Mouse (Mus musculus) embryonic facial prominence, embryonic 11.5 days (tissue): ENCODE results near the gene Slc6a13. TPM values are rescaled to one million over a fixed set of nuclear protein-coding genes. Genes with fewer than 3 reads are reported as not detected.

Experiments
- ATAC-seq: fragments of 200-750 bp; cut with Nextera tagmentation; replicated peaks from 2 replicates; pipeline ENCODE4 v1.8.0; 2017; ENCODE audit warnings: low read depth; ENCODE audit not compliant: insufficient number of reproducible peaks, low FRiP score, low TSS enrichment
- DNase-seq: peaks from one replicate; pipeline ENCODE4 v3.0.0-alpha.2; 2015; ENCODE audit warnings: low spot score
- H3K27ac ChIP-seq: fragments of 300-500 bp; sonication (generic); replicated peaks from 2 replicates; pipeline ENCODE4 v1.5.1; 2014; ENCODE audit warnings: mild to moderate bottlenecking, low read depth, low read length, control low read depth
- H3K27me3 ChIP-seq: fragments of 300-500 bp; sonication (generic); 2 replicates; pipeline ENCODE4 v1.6.1; 2014; ENCODE audit warnings: mild to moderate bottlenecking, low read length, moderate library complexity, mixed read lengths; ENCODE audit not compliant: control insufficient read depth, insufficient read depth
- H3K36me3 ChIP-seq: fragments of 300-500 bp; sonication (generic); replicated peaks from 2 replicates; pipeline ENCODE4 v1.6.1; 2014; ENCODE audit warnings: low read depth, mild to moderate bottlenecking, low read length, moderate library complexity, mixed read lengths; ENCODE audit not compliant: control insufficient read depth, insufficient read depth
- H3K4me1 ChIP-seq: fragments of 300-500 bp; sonication (generic); 2 replicates; pipeline ENCODE4 v1.6.1; 2014; ENCODE audit warnings: low read length, mixed read lengths; ENCODE audit not compliant: control insufficient read depth, insufficient read depth
- H3K4me2 ChIP-seq: fragments of 300-500 bp; sonication (generic); 2 replicates; pipeline ENCODE4 v1.6.1; 2014; ENCODE audit warnings: low read depth, mild to moderate bottlenecking, control low read depth, low read length, moderate library complexity
- H3K4me3 ChIP-seq: fragments of 300-500 bp; sonication (generic); 2 replicates; pipeline ENCODE4 v1.5.1; 2014; ENCODE audit warnings: low read depth, low read length, control low read depth
- H3K9ac ChIP-seq: fragments of 300-500 bp; sonication (generic); replicated peaks from 2 replicates; pipeline ENCODE4 v1.6.1; 2014; ENCODE audit warnings: mild to moderate bottlenecking, control low read depth, low read length
- H3K9me3 ChIP-seq: fragments of 300-500 bp; sonication (generic); replicated peaks from 2 replicates; pipeline ENCODE4 v1.6.1; 2016; ENCODE audit warnings: mild to moderate bottlenecking, low read length, inconsistent platforms, mixed read lengths; ENCODE audit not compliant: control insufficient read depth
- WGBS: fragments of 180-500 bp; shearing (Covaris S2); extraction: QIAGEN DNeasy Blood & Tissue Kit; methylation state at CpG from one replicate; pipeline ENCODE4 v1.1.7; 2014; 5-methylcytosine and 5-hydroxymethylcytosine counted together
- polyA plus RNA-seq: library from polyadenylated mRNA; unstranded; fragments of >200 nt; fragmentation: Nextera tagmentation; extraction: Ambion mirVana; gene quantifications from 2 replicates; pipeline ENCODE4 v1.2.1, GENCODE M21; 2014

Gene Slc6a13
- polyA plus RNA-seq, 1 experiment from 2014 or later: 0.91 TPM

DNA sequence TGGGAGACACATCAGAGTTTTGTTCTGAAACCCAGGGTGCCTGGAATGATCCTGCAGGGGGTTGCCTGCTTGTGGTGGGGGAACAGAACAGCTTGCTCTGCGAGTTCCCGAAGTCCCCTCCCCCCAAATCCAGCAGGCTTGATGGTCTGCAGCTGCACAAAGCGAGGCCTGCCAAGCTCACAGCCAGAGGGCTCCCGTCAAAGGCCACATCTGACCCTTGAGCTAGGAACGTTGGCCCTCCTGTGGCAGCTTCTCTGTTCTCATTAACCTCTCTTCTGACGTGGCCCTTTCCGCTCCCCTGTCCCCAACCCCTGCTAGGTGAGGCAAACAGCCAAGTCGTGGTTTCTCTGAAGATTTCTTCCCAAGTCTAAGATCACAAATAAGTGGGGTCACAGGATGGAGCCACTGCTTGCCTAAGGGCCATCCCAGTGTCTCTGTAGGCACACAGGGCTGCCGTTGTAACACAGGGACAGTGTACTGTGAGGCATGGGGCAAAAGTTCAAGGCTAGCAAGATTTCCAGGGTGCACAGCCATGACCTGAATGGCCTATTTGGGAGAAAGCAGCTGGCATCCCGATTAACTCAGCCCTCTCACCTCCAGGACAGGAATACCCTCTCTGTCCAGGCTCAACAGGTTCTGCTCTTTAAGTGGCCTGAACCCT lies 30.0 kb downstream of the Slc6a13 start:
- 6% methylated on average over 10 of the region's 10 CpGs for WGBS
- Histone ChIP-seq H3K36me3 (no peaks in the 10 kb centered on the region), H3K9ac (no peak overlapping the region), H3K9me3 (no peaks in the 10 kb centered on the region), H3K27me3 (no peaks in the 10 kb centered on the region), H3K4me1 (no peaks in the 10 kb centered on the region), H3K4me3 (no peak overlapping the region), H3K4me2 (no peak overlapping the region), H3K27ac (no peak overlapping the region)
- ATAC-seq (no peak), DNase-seq (peak; percentile 67)

DNA sequence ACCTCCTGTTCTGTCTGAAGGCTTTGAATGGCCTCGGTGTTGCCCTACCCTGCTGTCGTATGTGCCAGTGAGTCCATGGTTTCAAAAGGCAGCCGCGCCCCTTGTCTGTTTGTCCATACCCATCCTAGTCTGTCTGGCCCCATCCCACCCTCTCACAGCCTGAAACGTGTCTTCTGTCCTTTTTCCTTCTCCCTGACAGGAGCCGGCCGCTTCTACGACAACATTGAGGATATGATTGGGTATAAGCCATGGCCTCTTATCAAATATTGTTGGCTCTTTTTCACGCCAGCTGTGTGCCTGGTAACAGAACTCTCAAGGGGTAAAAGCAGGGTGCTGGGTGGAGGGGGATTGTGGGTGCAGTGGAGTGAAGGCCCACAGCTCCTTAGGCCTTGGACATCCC lies 35.8 kb downstream of the Slc6a13 start:
- Histone ChIP-seq H3K9ac (no peak overlapping the region), H3K27ac (no peak overlapping the region), H3K4me3 (no peak overlapping the region), H3K27me3 (no peaks in the 10 kb centered on the region), H3K36me3 (no peaks in the 10 kb centered on the region), H3K9me3 (no peaks in the 10 kb centered on the region), H3K4me1 (no peaks in the 10 kb centered on the region), H3K4me2 (no peak overlapping the region)
- no peak for DNase-seq
- no peak for ATAC-seq
- WGBS: 88% methylated on average over 9 of the region's 9 CpGs

DNA sequence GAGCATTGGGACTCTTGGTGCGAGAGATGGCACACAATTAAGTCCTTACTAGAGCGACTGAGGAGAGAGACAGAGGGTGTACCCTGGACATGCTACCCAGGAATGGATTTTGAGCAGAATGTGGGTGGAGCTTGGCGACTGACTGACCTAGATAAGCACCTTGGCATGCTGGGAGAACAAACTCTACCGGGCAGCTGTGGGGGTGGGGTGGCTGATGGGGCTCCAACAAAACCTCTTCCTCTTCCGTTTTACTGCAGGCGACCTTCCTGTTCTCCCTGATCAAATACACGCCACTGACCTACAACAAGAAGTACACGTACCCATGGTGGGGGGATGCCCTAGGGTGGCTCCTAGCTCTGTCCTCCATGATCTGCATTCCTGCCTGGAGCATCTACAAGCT lies 36.5 kb downstream of the Slc6a13 start:
- H3K4me3 ChIP-seq: no peak overlapping the region
- ATAC-seq (no peak), DNase-seq (no peak)
- no peak overlapping the region for H3K4me2 ChIP-seq
- no peak overlapping the region for H3K27ac ChIP-seq
- no peaks in the 10 kb centered on the region for H3K36me3 ChIP-seq
- H3K27me3 ChIP-seq: no peaks in the 10 kb centered on the region
- H3K4me1 ChIP-seq: no peaks in the 10 kb centered on the region
- WGBS: 63% methylated on average over 8 of the region's 8 CpGs
- H3K9ac ChIP-seq: no peak overlapping the region
- no peaks in the 10 kb centered on the region for H3K9me3 ChIP-seq

DNA sequence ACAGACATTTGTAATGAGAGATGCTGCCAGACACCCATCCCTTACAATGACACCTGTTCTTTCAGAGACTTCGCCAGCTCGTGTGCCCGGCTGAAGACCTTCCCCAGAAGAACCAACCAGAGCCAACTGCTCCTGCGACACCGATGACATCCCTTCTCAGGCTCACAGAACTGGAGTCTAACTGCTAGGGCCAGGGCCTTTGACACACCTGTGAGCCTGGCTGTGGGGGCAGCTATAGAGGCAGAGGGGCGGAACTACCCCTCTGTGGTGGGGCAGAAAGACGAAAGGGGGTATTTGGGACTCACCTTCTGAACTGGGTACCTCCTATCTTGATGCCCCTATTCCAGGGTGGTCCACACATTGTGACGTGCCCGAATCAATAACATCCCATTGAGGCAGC lies 37.2 kb downstream of the Slc6a13 start:
- Histone ChIP-seq H3K9ac (no peak overlapping the region), H3K27me3 (no peaks in the 10 kb centered on the region), H3K4me2 (no peak overlapping the region), H3K27ac (no peak overlapping the region), H3K36me3 (no peaks in the 10 kb centered on the region), H3K9me3 (no peaks in the 10 kb centered on the region), H3K4me3 (no peak overlapping the region), H3K4me1 (no peaks in the 10 kb centered on the region)
- WGBS: 92% methylated on average over 9 of the region's 9 CpGs
- DNase-seq: no peak
- no peak for ATAC-seq

DNA sequence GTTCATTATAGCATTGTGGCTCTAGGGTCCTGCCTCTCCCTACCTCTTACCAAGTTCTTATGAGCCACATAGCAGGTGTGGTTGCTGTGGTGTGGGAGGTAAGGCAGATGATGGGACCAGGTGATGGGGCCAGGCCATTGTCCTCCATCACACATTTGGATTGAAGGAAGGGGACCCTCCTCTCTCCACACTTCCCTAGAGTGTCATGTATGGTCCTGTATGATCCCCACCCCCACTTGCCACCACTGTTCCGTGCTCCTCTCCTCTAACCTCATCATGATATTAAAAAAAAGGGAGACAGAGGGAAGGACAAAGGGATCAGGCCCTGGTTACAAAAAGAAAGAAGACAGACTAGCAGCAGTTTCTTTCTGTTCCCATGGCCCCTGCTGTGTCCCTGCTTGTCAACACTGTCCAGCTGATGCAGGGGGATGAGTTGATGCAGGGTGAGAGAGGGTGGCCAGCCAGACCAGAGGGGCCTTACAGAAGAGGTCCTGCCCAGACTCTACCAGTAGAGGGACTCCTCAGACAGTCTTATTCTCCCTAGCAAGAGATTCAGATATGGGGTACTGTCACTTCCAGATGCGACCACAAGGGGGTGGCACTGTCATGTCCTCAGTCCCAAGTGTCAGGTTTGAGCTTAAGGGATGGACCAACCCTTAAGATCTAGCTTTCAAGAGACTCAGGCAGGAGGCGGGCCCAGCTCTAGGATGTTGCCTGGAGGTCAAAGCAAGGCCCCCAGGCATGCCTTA lies 37.9 kb downstream of the Slc6a13 start:
- no peak overlapping the region for H3K4me2 ChIP-seq
- peak; percentile 89 for DNase-seq
- no peaks in the 10 kb centered on the region for H3K27me3 ChIP-seq
- H3K9me3 ChIP-seq: no peaks in the 10 kb centered on the region
- no peaks in the 10 kb centered on the region for H3K4me1 ChIP-seq
- 27% methylated on average over 3 of the region's 3 CpGs for WGBS
- H3K36me3 ChIP-seq: no peaks in the 10 kb centered on the region
- H3K27ac ChIP-seq: no peak overlapping the region
- H3K9ac ChIP-seq: no peak overlapping the region
- peak; percentile 81 for ATAC-seq
- no peak overlapping the region for H3K4me3 ChIP-seq

DNA sequence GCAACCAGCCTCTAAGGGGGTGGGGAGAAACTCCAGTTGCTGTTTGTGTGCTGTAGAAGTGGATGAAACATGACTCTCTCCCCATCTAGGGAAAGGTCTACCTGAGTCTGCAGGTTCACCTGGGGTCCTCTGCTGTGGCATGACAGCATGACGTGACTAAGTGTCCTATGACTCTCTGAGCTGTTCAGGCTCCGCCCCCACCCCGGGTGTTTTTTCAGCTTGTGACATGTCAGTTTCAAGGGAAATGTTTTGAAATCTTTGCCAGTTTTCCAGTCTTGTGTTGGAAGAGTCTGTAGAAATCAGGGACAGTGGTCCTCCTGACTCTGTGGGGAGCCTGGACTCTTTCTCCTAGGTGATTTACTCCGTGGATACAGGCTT lies 38.5 kb downstream of the Slc6a13 start:
- ATAC-seq (no peak), DNase-seq (no peak)
- WGBS: 38% methylated on average over 4 of the region's 4 CpGs
- Histone ChIP-seq H3K4me3 (no peak overlapping the region), H3K27ac (no peak overlapping the region), H3K4me1 (no peaks in the 10 kb centered on the region), H3K9me3 (no peaks in the 10 kb centered on the region), H3K27me3 (0 out of 2 replicates have a peak, but pooled peaks cover 2% of the 10 kb centered on the region), H3K36me3 (no peaks in the 10 kb centered on the region), H3K9ac (no peak overlapping the region), H3K4me2 (no peak overlapping the region)

DNA sequence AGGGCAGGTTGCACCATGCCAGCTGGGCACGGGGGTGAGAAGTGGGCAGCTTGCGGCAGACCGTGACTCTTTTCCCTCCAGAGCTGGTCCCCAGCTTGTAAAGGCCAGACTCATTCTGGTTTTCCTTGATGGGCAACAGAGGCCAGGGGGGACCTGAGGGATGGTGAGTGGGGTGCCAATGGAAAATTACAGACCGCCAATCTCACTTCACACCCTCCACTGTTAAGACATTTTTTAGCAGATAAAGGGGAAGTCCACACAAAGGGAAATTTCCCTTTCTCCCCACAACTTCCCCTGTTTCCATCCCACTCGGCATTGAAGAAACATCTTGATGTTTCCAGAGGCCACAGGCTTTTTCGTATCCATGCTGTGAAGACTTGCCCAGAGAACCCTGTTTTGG lies 41.6 kb downstream of the Slc6a13 start:
- no peak for ATAC-seq
- H3K36me3 ChIP-seq: no peaks in the 10 kb centered on the region
- no peak overlapping the region for H3K4me2 ChIP-seq
- H3K4me3 ChIP-seq: no peak overlapping the region
- H3K9me3 ChIP-seq: no peaks in the 10 kb centered on the region
- no peak for DNase-seq
- WGBS: 84% methylated on average over 6 of the region's 6 CpGs
- no peak overlapping the region for H3K9ac ChIP-seq
- H3K27me3 ChIP-seq: 0 out of 2 replicates have a peak, but pooled peaks cover 2% of the 10 kb centered on the region
- H3K4me1 ChIP-seq: no peaks in the 10 kb centered on the region
- H3K27ac ChIP-seq: no peak overlapping the region

DNA sequence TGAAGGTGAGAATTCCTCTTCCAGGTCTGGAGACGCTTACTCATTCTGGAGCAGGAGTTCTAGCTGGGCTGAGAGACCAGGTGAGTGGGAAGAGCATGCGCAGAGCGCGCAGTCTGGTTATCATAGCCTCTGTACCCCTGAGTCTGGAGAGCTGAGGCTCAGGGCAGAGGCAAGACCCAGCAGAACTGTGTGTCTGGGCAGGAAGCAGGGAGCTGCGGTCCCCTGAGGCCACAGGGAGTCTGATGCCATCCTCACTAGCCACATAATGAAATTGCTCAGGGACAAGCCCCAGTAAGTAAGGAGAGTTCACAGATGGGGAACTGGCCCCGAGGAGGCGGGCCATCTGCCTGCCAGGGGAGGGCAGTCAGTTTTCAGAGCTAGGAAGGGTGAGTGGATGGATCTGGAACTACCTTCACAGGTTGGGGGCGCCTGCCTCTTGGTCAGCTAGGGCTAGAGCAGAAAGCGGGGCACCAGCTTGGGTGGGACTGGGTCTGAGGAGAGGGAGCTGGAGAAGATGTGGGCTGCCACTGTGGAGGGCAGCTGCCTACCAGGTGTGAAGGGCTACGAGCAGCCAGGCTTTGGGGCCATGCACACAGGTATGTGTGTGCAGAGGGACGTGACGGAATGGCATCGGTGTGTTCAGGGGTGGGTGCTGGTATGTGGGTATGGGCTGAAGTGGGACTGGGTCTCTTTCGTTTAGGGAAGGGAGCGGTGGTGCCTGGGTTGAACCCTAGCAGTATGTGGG lies 43.2 kb downstream of the Slc6a13 start, which contains the start of gene Slc6a12:
TSS of gene Slc6a12 (plus strand) at position 51 of the 745 bp plus-strand sequence.
- DNase-seq: no peak
- 69% methylated on average over 15 of the region's 15 CpGs for WGBS
- H3K27ac ChIP-seq: no peak within 1 kb of the TSS
- H3K4me3 ChIP-seq: no peak within 1 kb of the TSS
- no peaks in the 10 kb centered on the region for H3K9me3 ChIP-seq
- H3K4me2 ChIP-seq: no peak within 1 kb of the TSS
- peak; percentile 35; the same call in 1 of the 2 replicates for ATAC-seq
- H3K27me3 ChIP-seq: 0 out of 2 replicates have a peak, but pooled peaks cover 2% of the 10 kb centered on the region
- no peaks in the 10 kb centered on the region for H3K4me1 ChIP-seq
- H3K36me3 ChIP-seq: no peaks in the 10 kb centered on the region
- no peak within 1 kb of the TSS for H3K9ac ChIP-seq
